Mouse (Mus musculus) heart, adult 2 months (tissue): ENCODE data around the gene Trim28. TPM values are rescaled to one million over a fixed set of nuclear protein-coding genes. Genes with fewer than 3 reads are reported as not detected.
A peak's percentile ranks its signal among the peaks of the same experiment; 100 is the strongest.

Source experiments
- DNase-seq, 2 experiments: peaks; one replicate each; pipeline ENCODE4 v3.0.0; 2021
- H3K27ac ChIP-seq: fragments of 200-600 bp; 2 replicates; pipeline ENCODE4 v1.8.1; 2022
- H3K27me3 ChIP-seq: fragments of 200-500 bp; 2 replicates; pipeline ENCODE4 v1.6.1; 2012; ENCODE audit warnings: mild to moderate bottlenecking, low read length, inconsistent platforms, mixed read lengths; ENCODE audit not compliant: control insufficient read depth, insufficient read depth
- H3K36me3 ChIP-seq: fragments of 200-500 bp; 2 replicates; pipeline ENCODE4 v1.6.1; 2012; ENCODE audit warnings: low read length, inconsistent platforms; ENCODE audit not compliant: control insufficient read depth, insufficient read depth
- H3K4me1 ChIP-seq: fragments of 200-500 bp; 2 replicates; pipeline ENCODE4 v1.6.1; 2011; ENCODE audit warnings: low read length; ENCODE audit not compliant: control insufficient read depth, insufficient read depth
- H3K4me3 ChIP-seq: fragments of 200-600 bp; 2 replicates; pipeline ENCODE4 v1.8.1; 2022
- H3K79me2 ChIP-seq: fragments of 200-500 bp; replicated peaks from 2 replicates; pipeline ENCODE4 v1.6.1; 2012; ENCODE audit warnings: mild to moderate bottlenecking, inconsistent platforms, low read length, moderate library complexity, mixed read lengths; ENCODE audit not compliant: control insufficient read depth, insufficient read depth
- H3K9ac ChIP-seq: fragments of 200-500 bp; 2 replicates; pipeline ENCODE4 v1.6.1; 2012; ENCODE audit warnings: low read depth, mild to moderate bottlenecking, control low read depth, inconsistent platforms, low read length, mixed read lengths
- CTCF ChIP-seq: fragments of 200-600 bp; IDR thresholded peaks from 2 replicates; pipeline ENCODE4 v1.8.1; 2022; ENCODE audit warnings: antibody characterized with exemption, mild to moderate bottlenecking, moderate library complexity
- EP300 ChIP-seq: fragments of 200-500 bp; IDR thresholded peaks from 2 replicates; pipeline ENCODE4 v1.6.1; 2011; ENCODE audit warnings: low read depth, low read length, control low read depth; ENCODE audit not compliant: insufficient read depth
- POLR2A ChIP-seq: fragments of 200-500 bp; IDR thresholded peaks from 2 replicates; pipeline ENCODE4 v1.6.1; 2011; ENCODE audit warnings: mild to moderate bottlenecking, low read depth, low read length, control low read depth; ENCODE audit not compliant: insufficient read depth
- WGBS: fragments of 180-500 bp; shearing (Covaris S2); methylation state at CpG from one replicate; pipeline ENCODE4 v1.1.7; 2018; 5-methylcytosine and 5-hydroxymethylcytosine counted together
- intact Hi-C: fragments of 180-260 bp; cut with DNase I; formaldehyde crosslinking; loops from one replicate; pipeline ENCODE4 v1.15.1; 2025
- polyA plus RNA-seq: library from polyadenylated mRNA; depleted of rRNA; stranded (reverse); fragments of >200 nt; gene quantifications from 2 replicates; pipeline ENCODE4 v1.2.3, GENCODE M21; 2012
- total RNA-seq, 2 experiments: library from RNA; stranded (reverse); gene quantifications; 2 replicates each; pipeline ENCODE4 v1.2.3; 2021

Trim28 gene
- total and polyA plus RNA-seq, 3 experiments: 83.8 to 139 (median 86.0) TPM

- no peaks in the 10 kb centered on the region for H3K36me3 ChIP-seq
- intact Hi-C loops: loop anchor here (1.0 to 5.0 kb wide), 3 partner anchors 30 to 57 kb away; partner anchors contain the start of gene Rps5
- TF ChIP-seq CTCF (no peak), EP300 (no peak), POLR2A (no peak)
- no peak overlapping the region for H3K9ac ChIP-seq
- 53% methylated on average over 18 of the region's 18 CpGs for WGBS
- H3K27ac ChIP-seq: peak overlapping the region; percentile 99
- no peak overlapping the region for H3K4me3 ChIP-seq
- DNase-seq: no peak
- H3K4me1 ChIP-seq: peaks cover 3% of the 10 kb centered on the region
- no peaks in the 10 kb centered on the region for H3K79me2 ChIP-seq
- no peaks in the 10 kb centered on the region for H3K27me3 ChIP-seq
Measured at GRCm38 (mm10) chr7:12978931-12979722, 19.8 kb upstream of the Trim28 start.

- TF ChIP-seq CTCF (no peak), EP300 (no peak), POLR2A (no peak)
- Histone ChIP-seq H3K36me3 (no peaks in the 10 kb centered on the region), H3K27ac (no peak overlapping the region), H3K79me2 (no peaks in the 10 kb centered on the region), H3K27me3 (no peaks in the 10 kb centered on the region), H3K4me1 (peaks cover 3% of the 10 kb centered on the region), H3K4me3 (no peak overlapping the region), H3K9ac (no peak overlapping the region)
- WGBS: 59% methylated on average over 6 of the region's 6 CpGs
- DNase-seq: no peak
- intact Hi-C loops: loop anchor here (2.0 to 5.0 kb wide), 2 partner anchors 31 to 57 kb away; partner anchors contain the start of gene Rps5
Measured at GRCm38 (mm10) chr7:12979776-12980175, 19.1 kb upstream of the Trim28 start.

- DNase-seq: no peak
- H3K4me3 ChIP-seq: no peak overlapping the region
- TF ChIP-seq EP300 (no peak), POLR2A (no peak), CTCF (no peak)
- H3K79me2 ChIP-seq: no peaks in the 10 kb centered on the region
- intact Hi-C loops: no loop called here
- no peak overlapping the region for H3K9ac ChIP-seq
- no peaks in the 10 kb centered on the region for H3K36me3 ChIP-seq
- no peak overlapping the region for H3K27ac ChIP-seq
- H3K27me3 ChIP-seq: no peaks in the 10 kb centered on the region
- 84% methylated on average over 7 of the region's 7 CpGs for WGBS
- peaks cover 3% of the 10 kb centered on the region for H3K4me1 ChIP-seq
Measured at GRCm38 (mm10) chr7:12980291-12980690, 18.6 kb upstream of the Trim28 start.

- no peak overlapping the region for H3K9ac ChIP-seq
- H3K79me2 ChIP-seq: no peaks in the 10 kb centered on the region
- H3K27ac ChIP-seq: no peak overlapping the region
- 77% methylated on average over 1 of the region's 1 CpGs for WGBS
- H3K27me3 ChIP-seq: no peaks in the 10 kb centered on the region
- DNase-seq: no peak
- H3K36me3 ChIP-seq: no peaks in the 10 kb centered on the region
- no peak overlapping the region for H3K4me3 ChIP-seq
- TF ChIP-seq EP300: no peak
- TF ChIP-seq CTCF: no peak
- no peak for TF ChIP-seq POLR2A
- intact Hi-C loops: no loop called here
- no peaks in the 10 kb centered on the region for H3K4me1 ChIP-seq
Measured at GRCm38 (mm10) chr7:12985724-12986123, 13.2 kb upstream of the Trim28 start.

- intact Hi-C loops: no loop called here
- Histone ChIP-seq H3K9ac (no peak overlapping the region), H3K27me3 (no peaks in the 10 kb centered on the region), H3K36me3 (no peaks in the 10 kb centered on the region), H3K4me1 (no peaks in the 10 kb centered on the region), H3K4me3 (no peak overlapping the region), H3K79me2 (no peaks in the 10 kb centered on the region), H3K27ac (no peak overlapping the region)
- no peak for DNase-seq
- 77% methylated on average over 8 of the region's 8 CpGs for WGBS
- TF ChIP-seq EP300 (no peak), POLR2A (no peak), CTCF (no peak)
Measured at GRCm38 (mm10) chr7:12986906-12987305, 12.0 kb upstream of the Trim28 start.

GRCm38 (mm10) chr7:12987409-12988189, 11.3 kb upstream of the Trim28 start:
- intact Hi-C loops: no loop called here
- Histone ChIP-seq H3K36me3 (no peaks in the 10 kb centered on the region), H3K79me2 (no peaks in the 10 kb centered on the region), H3K27me3 (no peaks in the 10 kb centered on the region), H3K27ac (no peak overlapping the region), H3K4me1 (no peaks in the 10 kb centered on the region), H3K9ac (no peak overlapping the region), H3K4me3 (no peak overlapping the region)
- 70% methylated on average over 8 of the region's 8 CpGs for WGBS
- TF ChIP-seq POLR2A (no peak), EP300 (no peak), CTCF (no peak)
- no peak for DNase-seq
